Mouse (Mus musculus) midbrain, embryonic 11.5 days (tissue): ENCODE data around the gene Fitm1. TPM values are rescaled to one million over a fixed set of nuclear protein-coding genes. Genes with fewer than 3 reads are reported as not detected.

ENCODE experiments used
- ATAC-seq: fragments of 200-750 bp; cut with Nextera tagmentation; 2 replicates; pipeline ENCODE4 v1.8.0; 2017; ENCODE audit warnings: moderate TSS enrichment, moderate library complexity; ENCODE audit not compliant: low FRiP score
- DNase-seq: peaks from one replicate; pipeline ENCODE4 v3.0.0; 2015; ENCODE audit warnings: low spot score; ENCODE audit errors: missing footprints
- H3K27ac ChIP-seq: fragments of 300-500 bp; sonication (generic); 2 replicates; pipeline ENCODE4 v1.5.1; 2014; ENCODE audit warnings: low read depth, low read length
- H3K27me3 ChIP-seq: fragments of 300-500 bp; sonication (generic); 2 replicates; pipeline ENCODE4 v1.6.1; 2014; ENCODE audit warnings: mild to moderate bottlenecking, low read length, moderate library complexity, mixed read lengths; ENCODE audit not compliant: control insufficient read depth, insufficient read depth
- H3K36me3 ChIP-seq: fragments of 300-500 bp; sonication (generic); 2 replicates; pipeline ENCODE4 v1.6.1; 2014; ENCODE audit warnings: mild to moderate bottlenecking, low read length, moderate library complexity, mixed read lengths; ENCODE audit not compliant: control insufficient read depth, insufficient read depth
- H3K4me1 ChIP-seq: fragments of 300-500 bp; sonication (generic); 2 replicates; pipeline ENCODE4 v1.6.1; 2014; ENCODE audit warnings: low read length; ENCODE audit not compliant: control insufficient read depth, insufficient read depth
- H3K4me2 ChIP-seq: fragments of 300-500 bp; sonication (generic); 2 replicates; pipeline ENCODE4 v1.6.1; 2014; ENCODE audit warnings: mild to moderate bottlenecking, moderate library complexity
- H3K4me3 ChIP-seq: fragments of 300-500 bp; sonication (generic); 2 replicates; pipeline ENCODE4 v1.5.1; 2014; ENCODE audit warnings: low read depth, low read length
- H3K9ac ChIP-seq: fragments of 300-500 bp; sonication (generic); 2 replicates; pipeline ENCODE4 v1.6.1; 2014; ENCODE audit warnings: low read length
- H3K9me3 ChIP-seq: fragments of 300-500 bp; sonication (generic); 2 replicates; pipeline ENCODE4 v1.6.1; 2016; ENCODE audit warnings: low read length; ENCODE audit not compliant: control insufficient read depth
- WGBS: fragments of 180-500 bp; shearing (Covaris S2); extraction: QIAGEN DNeasy Blood & Tissue Kit; methylation state at CpG from one replicate; pipeline ENCODE4 v1.1.7; 2014; 5-methylcytosine and 5-hydroxymethylcytosine counted together
- polyA plus RNA-seq: library from polyadenylated mRNA; unstranded; fragments of >200 nt; fragmentation: Nextera tagmentation; extraction: Ambion mirVana; gene quantifications from 2 replicates; pipeline ENCODE4 v1.2.1, GENCODE M21; 2014

Gene Fitm1
- polyA plus RNA-seq, 1 experiment from 2014 or later: not detected

GRCm38 (mm10) chr14:55561860-55562259 is 13.6 kb upstream of the Fitm1 start:
- no peak overlapping the region for H3K9ac ChIP-seq
- H3K4me2 ChIP-seq: no peak overlapping the region
- no peaks in the 10 kb centered on the region for H3K27me3 ChIP-seq
- H3K27ac ChIP-seq: no peak overlapping the region
- DNase-seq (no peak), ATAC-seq (no peak)
- peaks cover 9% of the 10 kb centered on the region for H3K4me1 ChIP-seq
- H3K36me3 ChIP-seq: peaks cover 4% of the 10 kb centered on the region; the same call in 1 of the 2 replicates
- no peaks in the 10 kb centered on the region for H3K9me3 ChIP-seq
- H3K4me3 ChIP-seq: no peak overlapping the region
- 89% methylated on average over 10 of the region's 10 CpGs for WGBS

- no peaks in the 10 kb centered on the region for H3K9me3 ChIP-seq
- H3K4me2 ChIP-seq: no peak overlapping the region
- WGBS: 87% methylated on average over 11 of the region's 11 CpGs
- peaks cover 4% of the 10 kb centered on the region; the same call in 1 of the 2 replicates for H3K36me3 ChIP-seq
- no peak overlapping the region for H3K9ac ChIP-seq
- ATAC-seq (no peak), DNase-seq (no peak)
- peaks cover 9% of the 10 kb centered on the region for H3K4me1 ChIP-seq
- H3K4me3 ChIP-seq: no peak overlapping the region
- H3K27ac ChIP-seq: no peak overlapping the region
- H3K27me3 ChIP-seq: no peaks in the 10 kb centered on the region
Measured at GRCm38 (mm10) chr14:55563249-55563648, 12.2 kb upstream of the Fitm1 start.

- no peak overlapping the region for H3K4me2 ChIP-seq
- H3K4me3 ChIP-seq: no peak overlapping the region
- H3K27ac ChIP-seq: no peak overlapping the region
- H3K4me1 ChIP-seq: peaks cover 6% of the 10 kb centered on the region
- H3K27me3 ChIP-seq: no peaks in the 10 kb centered on the region
- H3K9ac ChIP-seq: no peak overlapping the region
- H3K9me3 ChIP-seq: no peaks in the 10 kb centered on the region
- no peak for ATAC-seq
- DNase-seq: no peak
- peaks cover 7% of the 10 kb centered on the region; the same call in 1 of the 2 replicates for H3K36me3 ChIP-seq
- 88% methylated on average over 3 of the region's 3 CpGs for WGBS
Measured at GRCm38 (mm10) chr14:55565748-55566147, 9.7 kb upstream of the Fitm1 start.

GRCm38 (mm10) chr14:55567496-55567895 is 7.9 kb upstream of the Fitm1 start:
- DNase-seq (no peak), ATAC-seq (no peak)
- no peaks in the 10 kb centered on the region for H3K27me3 ChIP-seq
- WGBS: 90% methylated on average over 3 of the region's 3 CpGs
- H3K4me2 ChIP-seq: no peak overlapping the region
- H3K36me3 ChIP-seq: peaks cover 7% of the 10 kb centered on the region; the same call in 1 of the 2 replicates
- H3K4me3 ChIP-seq: no peak overlapping the region
- H3K4me1 ChIP-seq: no peaks in the 10 kb centered on the region
- no peaks in the 10 kb centered on the region for H3K9me3 ChIP-seq
- H3K9ac ChIP-seq: no peak overlapping the region
- no peak overlapping the region for H3K27ac ChIP-seq

GRCm38 (mm10) chr14:55570588-55570987 is 4.8 kb upstream of the Fitm1 start:
- WGBS: 90% methylated on average over 2 of the region's 2 CpGs
- Histone ChIP-seq H3K27me3 (no peaks in the 10 kb centered on the region), H3K9me3 (no peaks in the 10 kb centered on the region), H3K4me3 (no peak overlapping the region), H3K4me1 (no peaks in the 10 kb centered on the region), H3K27ac (no peak overlapping the region), H3K9ac (no peak overlapping the region), H3K4me2 (no peak overlapping the region), H3K36me3 (peaks cover 4% of the 10 kb centered on the region; the same call in 1 of the 2 replicates)
- DNase-seq: no peak
- no peak for ATAC-seq

GRCm38 (mm10) chr14:55571760-55572159 is 3.7 kb upstream of the Fitm1 start:
- H3K27ac ChIP-seq: no peak overlapping the region
- no peak overlapping the region for H3K4me2 ChIP-seq
- H3K9me3 ChIP-seq: no peaks in the 10 kb centered on the region
- DNase-seq: no peak
- H3K36me3 ChIP-seq: peaks cover 3% of the 10 kb centered on the region; the same call in 1 of the 2 replicates
- H3K4me3 ChIP-seq: no peak overlapping the region
- ATAC-seq: no peak
- no peaks in the 10 kb centered on the region for H3K4me1 ChIP-seq
- H3K27me3 ChIP-seq: no peaks in the 10 kb centered on the region
- no peak overlapping the region for H3K9ac ChIP-seq

- peaks cover 1% of the 10 kb centered on the region; the same call in 1 of the 2 replicates for H3K36me3 ChIP-seq
- H3K9me3 ChIP-seq: no peaks in the 10 kb centered on the region
- peaks cover 11% of the 10 kb centered on the region for H3K4me1 ChIP-seq
- no peak overlapping the region for H3K4me2 ChIP-seq
- WGBS: 82% methylated on average over 13 of the region's 13 CpGs
- no peak overlapping the region for H3K27ac ChIP-seq
- no peak overlapping the region for H3K9ac ChIP-seq
- H3K27me3 ChIP-seq: no peaks in the 10 kb centered on the region
- DNase-seq (no peak), ATAC-seq (no peak)
- H3K4me3 ChIP-seq: no peak overlapping the region
Measured at GRCm38 (mm10) chr14:55575711-55576110, 294 bp downstream of the Fitm1 start.

GRCm38 (mm10) chr14:55576376-55576775 is 959 bp downstream of the Fitm1 start:
- DNase-seq: no peak
- peaks cover 5% of the 10 kb centered on the region; the same call in 1 of the 2 replicates for H3K36me3 ChIP-seq
- WGBS: 83% methylated on average over 16 of the region's 16 CpGs
- no peaks in the 10 kb centered on the region for H3K27me3 ChIP-seq
- H3K4me3 ChIP-seq: no peak overlapping the region
- H3K4me2 ChIP-seq: no peak overlapping the region
- H3K9me3 ChIP-seq: no peaks in the 10 kb centered on the region
- H3K4me1 ChIP-seq: peaks cover 11% of the 10 kb centered on the region
- H3K9ac ChIP-seq: no peak overlapping the region
- H3K27ac ChIP-seq: no peak overlapping the region
- ATAC-seq: no peak

GRCm38 (mm10) chr14:55577871-55578667 is 2.7 kb downstream of the Fitm1 start, which contains the start of gene Psme1:
Gene Psme1 (plus strand): TSS chr14:55578123.
- Histone ChIP-seq H3K4me1 (peaks cover 11% of the 10 kb centered on the region), H3K4me2 (peak within 1 kb of the TSS; percentile 80), H3K9me3 (no peaks in the 10 kb centered on the region), H3K4me3 (peak within 1 kb of the TSS; percentile 57), H3K27me3 (no peaks in the 10 kb centered on the region), H3K27ac (peak within 1 kb of the TSS; percentile 45), H3K9ac (peak within 1 kb of the TSS; percentile 90), H3K36me3 (peaks cover 9% of the 10 kb centered on the region; the same call in 1 of the 2 replicates)
- DNase-seq (peak; percentile 95), ATAC-seq (peak; percentile 85)
- under 1% methylated on average over 32 of the region's 32 CpGs for WGBS
